Mouse (Mus musculus) heart, embryonic 14.5 days (tissue): ENCODE measurements around the gene Igsf9. TPM values are rescaled to one million over a fixed set of nuclear protein-coding genes. Genes with fewer than 3 reads are reported as not detected.

Experiments
- ATAC-seq: fragments of 200-750 bp; cut with Nextera tagmentation; 2 replicates; pipeline ENCODE4 v1.8.0; 2017; ENCODE audit warnings: low read depth, moderate TSS enrichment; ENCODE audit not compliant: insufficient number of reproducible peaks, insufficient read depth, low FRiP score
- H3K27ac ChIP-seq, 2 experiments: fragments of 200-500 bp in 1 of 2; fragments of 300-500 bp in 1 of 2; sonication (generic) in 1 of 2; replicated peaks in 1 of 2; 2 replicates each; pipeline ENCODE4 v1.5.1; 2012 to 2014; ENCODE audit warnings: low read depth in 2 of 2, low read length in 2 of 2, control low read depth in 1 of 2, mild to moderate bottlenecking in 1 of 2, mixed read lengths in 1 of 2; ENCODE audit not compliant: control insufficient read depth in 1 of 2, insufficient read depth in 1 of 2
- H3K27me3 ChIP-seq: fragments of 300-500 bp; sonication (generic); 2 replicates; pipeline ENCODE4 v1.6.1; 2014; ENCODE audit warnings: mild to moderate bottlenecking, low read length, control low read depth; ENCODE audit not compliant: control insufficient read depth, insufficient read depth
- H3K36me3 ChIP-seq: fragments of 300-500 bp; sonication (generic); 2 replicates; pipeline ENCODE4 v1.6.1; 2014; ENCODE audit warnings: mild to moderate bottlenecking, control low read depth, low read length, mixed read lengths; ENCODE audit not compliant: control insufficient read depth, insufficient read depth
- H3K4me1 ChIP-seq, 2 experiments: fragments of 200-500 bp in 1 of 2; fragments of 300-500 bp in 1 of 2; sonication (generic) in 1 of 2; 2 replicates each; pipeline ENCODE4 v1.6.1; 2012 to 2014; ENCODE audit warnings: low read length in 2 of 2, control low read depth in 1 of 2, mixed read lengths in 1 of 2; ENCODE audit not compliant: control insufficient read depth in 2 of 2, insufficient read depth in 2 of 2
- H3K4me2 ChIP-seq: fragments of 300-500 bp; sonication (generic); 2 replicates; pipeline ENCODE4 v1.6.1; 2014; ENCODE audit warnings: mild to moderate bottlenecking, low read length
- H3K4me3 ChIP-seq, 2 experiments: fragments of 200-500 bp in 1 of 2; fragments of 300-500 bp in 1 of 2; sonication (generic) in 1 of 2; 2 replicates each; pipeline ENCODE4 v1.5.1; 2012 to 2014; ENCODE audit warnings: low read length in 2 of 2, mild to moderate bottlenecking in 2 of 2, control low read depth in 1 of 2, low read depth in 1 of 2, moderate library complexity in 1 of 2; ENCODE audit not compliant: control insufficient read depth in 1 of 2, insufficient read depth in 1 of 2
- H3K9ac ChIP-seq: fragments of 300-500 bp; sonication (generic); 2 replicates; pipeline ENCODE4 v1.6.1; 2014; ENCODE audit warnings: mild to moderate bottlenecking, low read length
- H3K9me3 ChIP-seq: fragments of 300-500 bp; sonication (generic); 2 replicates; pipeline ENCODE4 v1.6.1; 2016; ENCODE audit warnings: low read length, control low read depth; ENCODE audit not compliant: control insufficient read depth
- WGBS: fragments of 180-500 bp; shearing (Covaris S2); extraction: QIAGEN DNeasy Blood & Tissue Kit; methylation state at CpG from one replicate; pipeline ENCODE4 v1.1.7; 2014; 5-methylcytosine and 5-hydroxymethylcytosine counted together
- polyA plus RNA-seq: library from polyadenylated mRNA; unstranded; fragments of >200 nt; fragmentation: Nextera tagmentation; extraction: Ambion mirVana; gene quantifications from 2 replicates; pipeline ENCODE4 v1.2.1, GENCODE M21; 2014

Igsf9 gene
- polyA plus RNA-seq, 1 experiment from 2014 or later: 5.0 TPM

- WGBS: 22% methylated on average over 13 of the region's 13 CpGs
- Histone ChIP-seq H3K9ac (peak overlapping the region; percentile 49; the same call in 1 of the 2 replicates), H3K27ac (peak overlapping the region; percentile 74 to 79), H3K27me3 (no peaks in the 10 kb centered on the region), H3K4me1 (peaks cover 29 to 35% of the 10 kb centered on the region in 2 experiments), H3K36me3 (peaks cover 8% of the 10 kb centered on the region), H3K4me2 (peak overlapping the region; percentile 55), H3K9me3 (peaks cover 5% of the 10 kb centered on the region; the same call in 1 of the 2 replicates), H3K4me3 (peak overlapping the region in 1 of 2 experiments; percentile 14; a peak in 1 of 4 replicates)
- peak; percentile 36; the same call in 1 of the 2 replicates for ATAC-seq
These were observed 31.4 kb downstream of the Igsf9 start for GRCm38 (mm10) chr1:172512962-172513361.

- Histone ChIP-seq H3K9ac (peak overlapping the region; percentile 49; the same call in 1 of the 2 replicates), H3K27me3 (no peaks in the 10 kb centered on the region), H3K4me3 (no peak overlapping the region), H3K4me2 (peak overlapping the region; percentile 55), H3K27ac (peak overlapping the region; percentile 74 to 79), H3K36me3 (peaks cover 4% of the 10 kb centered on the region; the same call in 1 of the 2 replicates), H3K4me1 (peaks cover 25 to 30% of the 10 kb centered on the region in 2 experiments), H3K9me3 (peaks cover 7% of the 10 kb centered on the region; the same call in 1 of the 2 replicates)
- WGBS: 31% methylated on average over 17 of the region's 17 CpGs
- ATAC-seq: peak; percentile 55; the same call in 1 of the 2 replicates
These were observed 32.1 kb downstream of the Igsf9 start for GRCm38 (mm10) chr1:172513525-172514212.

GRCm38 (mm10) chr1:172514213-172514529 lies 32.6 kb downstream of the Igsf9 start:
- H3K4me2 ChIP-seq: no peak overlapping the region

GRCm38 (mm10) chr1:172514551-172515268 lies 33.1 kb downstream of the Igsf9 start:
- no peaks in the 10 kb centered on the region for H3K36me3 ChIP-seq
- H3K9ac ChIP-seq: no peak overlapping the region
- no peak overlapping the region for H3K4me2 ChIP-seq
- H3K27ac ChIP-seq: peak overlapping the region; percentile 66 to 79
- peaks cover 26 to 28% of the 10 kb centered on the region in 2 experiments for H3K4me1 ChIP-seq
- WGBS: 63% methylated on average over 7 of the region's 7 CpGs
- no peak overlapping the region for H3K4me3 ChIP-seq
- no peak for ATAC-seq
- peaks cover 7% of the 10 kb centered on the region; the same call in 1 of the 2 replicates for H3K9me3 ChIP-seq
- no peaks in the 10 kb centered on the region for H3K27me3 ChIP-seq

More at GRCm38 (mm10) chr1:172514213-172514529, 32.6 kb downstream of the Igsf9 start:
- 46% methylated on average over 4 of the region's 4 CpGs for WGBS
- H3K36me3 ChIP-seq: no peaks in the 10 kb centered on the region
- no peak overlapping the region for H3K4me3 ChIP-seq
- peak overlapping the region; percentile 66 to 79 for H3K27ac ChIP-seq
- H3K27me3 ChIP-seq: no peaks in the 10 kb centered on the region
- no peak for ATAC-seq
- no peak overlapping the region for H3K9ac ChIP-seq
- H3K4me1 ChIP-seq: peaks cover 25 to 28% of the 10 kb centered on the region in 2 experiments
- H3K9me3 ChIP-seq: peaks cover 7% of the 10 kb centered on the region; the same call in 1 of the 2 replicates

GRCm38 (mm10) chr1:172515396-172515795 lies 33.8 kb downstream of the Igsf9 start:
- Histone ChIP-seq H3K4me2 (no peak overlapping the region), H3K27ac (peak overlapping the region; percentile 36 to 79; a peak in 2 of 4 replicates), H3K9me3 (peaks cover 7% of the 10 kb centered on the region; the same call in 1 of the 2 replicates), H3K9ac (no peak overlapping the region), H3K4me1 (peaks cover 24 to 25% of the 10 kb centered on the region in 2 experiments), H3K4me3 (no peak overlapping the region), H3K36me3 (no peaks in the 10 kb centered on the region), H3K27me3 (no peaks in the 10 kb centered on the region)
- no peak for ATAC-seq
- WGBS: 83% methylated on average over 1 of the region's 1 CpGs

GRCm38 (mm10) chr1:172518013-172518412 lies 36.4 kb downstream of the Igsf9 start:
- Histone ChIP-seq H3K36me3 (no peaks in the 10 kb centered on the region), H3K9ac (no peak overlapping the region), H3K9me3 (peaks cover 7% of the 10 kb centered on the region; the same call in 1 of the 2 replicates), H3K4me3 (no peak overlapping the region), H3K4me1 (peaks cover 21 to 22% of the 10 kb centered on the region in 2 experiments; a peak in 3 of 4 replicates), H3K27ac (no peak overlapping the region), H3K4me2 (no peak overlapping the region), H3K27me3 (no peaks in the 10 kb centered on the region)
- no peak for ATAC-seq
- WGBS: 69% methylated on average over 4 of the region's 4 CpGs

- Histone ChIP-seq H3K4me1 (peaks cover 10% of the 10 kb centered on the region in 2 experiments), H3K27me3 (no peaks in the 10 kb centered on the region), H3K27ac (no peak overlapping the region), H3K4me2 (no peak overlapping the region), H3K9me3 (peaks cover 10% of the 10 kb centered on the region; the same call in 1 of the 2 replicates), H3K36me3 (no peaks in the 10 kb centered on the region), H3K9ac (no peak overlapping the region), H3K4me3 (no peak overlapping the region)
- no peak for ATAC-seq
- WGBS: 56% methylated on average over 6 of the region's 6 CpGs
These were observed 38.1 kb downstream of the Igsf9 start for GRCm38 (mm10) chr1:172519644-172520043.
